Mouse (Mus musculus): ENCODE data around the gene Olfr1133. TPM values are rescaled to one million over a fixed set of nuclear protein-coding genes. Genes with fewer than 3 reads are reported as not detected.
"Not testable (repeated sequence)": the region's sequence is repeated elsewhere in the genome, so short reads cannot be mapped to it uniquely, and the experiment has no call there.

Olfr1133 gene
- not detected in 2 replicates for polyA plus RNA-seq (2014; fragmentation: Nextera tagmentation; extraction: Ambion mirVana)

- no peak for ATAC-seq
- H3K9me3 ChIP-seq (replicated peaks; ENCODE audit: control insufficient read depth, low read length), result no peaks in the 10 kb centered on the region
Observed at GRCm38 (mm10) chr2:87647274-87647673, at the start of gene Olfr1133. Olfr1133 (minus strand) TSS chr2:87647374.

GRCm38 (mm10) chr2:87693847-87694246, 46.7 kb upstream of the Olfr1133 start, which contains the start of gene Olfr1136:
Olfr1136 (minus strand) TSS chr2:87693947.
- Histone ChIP-seq H3K27ac (ENCODE audit: low read depth, low read length) (no peak within 1 kb of the TSS), H3K27me3 (replicated peaks; ENCODE audit: control insufficient read depth, insufficient read depth, low read length) (no peaks in the 10 kb centered on the region), H3K4me3 (ENCODE audit: low read depth, low read length) (no peak within 1 kb of the TSS), H3K4me1 (ENCODE audit: control insufficient read depth, insufficient read depth, low read length) (no peaks in the 10 kb centered on the region), H3K4me2 (ENCODE audit: low read length) (no peak within 1 kb of the TSS), H3K9ac (ENCODE audit: low read length) (no peak within 1 kb of the TSS), H3K36me3 (ENCODE audit: control insufficient read depth, insufficient read depth, low read length) (no peaks in the 10 kb centered on the region), H3K9me3 (replicated peaks; ENCODE audit: control insufficient read depth, low read length) (no peaks in the 10 kb centered on the region)
- ATAC-seq (no peak), DNase-seq (ENCODE audit: low spot score) (no peak)

More at GRCm38 (mm10) chr2:87647274-87647673, at the start of gene Olfr1133:
- Histone ChIP-seq H3K36me3 (ENCODE audit: control insufficient read depth, insufficient read depth, low read length) (no peaks in the 10 kb centered on the region), H3K4me1 (ENCODE audit: control insufficient read depth, insufficient read depth, low read length) (no peaks in the 10 kb centered on the region), H3K4me3 (ENCODE audit: low read depth, low read length) (no peak within 1 kb of the TSS), H3K27me3 (replicated peaks; ENCODE audit: control insufficient read depth, insufficient read depth, low read length) (no peaks in the 10 kb centered on the region), H3K4me2 (ENCODE audit: low read length) (no peak within 1 kb of the TSS), H3K9ac (ENCODE audit: low read length) (no peak within 1 kb of the TSS), H3K27ac (ENCODE audit: low read depth, low read length) (no peak within 1 kb of the TSS)
- no peak for DNase-seq (ENCODE audit: low spot score)

GRCm38 (mm10) chr2:87673564-87673963, 26.4 kb upstream of the Olfr1133 start, which contains the start of gene Olfr1135:
Olfr1135 (minus strand) TSS chr2:87673664.
- no peaks in the 10 kb centered on the region for H3K36me3 ChIP-seq (ENCODE audit: control insufficient read depth, insufficient read depth, low read length)
- H3K9ac ChIP-seq (ENCODE audit: low read length), result no peak within 1 kb of the TSS
- 13% methylated on average over 1 of the region's 1 CpGs for WGBS
- no peaks in the 10 kb centered on the region for H3K9me3 ChIP-seq (replicated peaks; ENCODE audit: control insufficient read depth, low read length)
- no peaks in the 10 kb centered on the region for H3K27me3 ChIP-seq (replicated peaks; ENCODE audit: control insufficient read depth, insufficient read depth, low read length)
- DNase-seq (ENCODE audit: low spot score) (no peak), ATAC-seq (no peak)
- no peaks in the 10 kb centered on the region for H3K4me1 ChIP-seq (ENCODE audit: control insufficient read depth, insufficient read depth, low read length)
- H3K4me3 ChIP-seq (ENCODE audit: low read depth, low read length), result no peak within 1 kb of the TSS
- H3K27ac ChIP-seq (ENCODE audit: low read depth, low read length), result no peak within 1 kb of the TSS
- H3K4me2 ChIP-seq (ENCODE audit: low read length), result no peak within 1 kb of the TSS

GRCm38 (mm10) chr2:87658360-87658759, 11.2 kb upstream of the Olfr1133 start, which contains the start of gene Olfr1134:
Olfr1134 (minus strand) TSS chr2:87658460.
- no peak for DNase-seq (ENCODE audit: low spot score)
- Histone ChIP-seq H3K27me3 (replicated peaks; ENCODE audit: control insufficient read depth, insufficient read depth, low read length) (no peaks in the 10 kb centered on the region), H3K4me3 (ENCODE audit: low read depth, low read length) (no peak within 1 kb of the TSS), H3K9me3 (replicated peaks; ENCODE audit: control insufficient read depth, low read length) (no peaks in the 10 kb centered on the region), H3K9ac (ENCODE audit: low read length) (no peak within 1 kb of the TSS), H3K36me3 (ENCODE audit: control insufficient read depth, insufficient read depth, low read length) (no peaks in the 10 kb centered on the region), H3K4me1 (ENCODE audit: control insufficient read depth, insufficient read depth, low read length) (no peaks in the 10 kb centered on the region), H3K27ac (ENCODE audit: low read depth, low read length) (no peak within 1 kb of the TSS), H3K4me2 (ENCODE audit: low read length) (no peak within 1 kb of the TSS)
- 87% methylated on average over 2 of the region's 2 CpGs for WGBS
- no peak for ATAC-seq

DNA sequence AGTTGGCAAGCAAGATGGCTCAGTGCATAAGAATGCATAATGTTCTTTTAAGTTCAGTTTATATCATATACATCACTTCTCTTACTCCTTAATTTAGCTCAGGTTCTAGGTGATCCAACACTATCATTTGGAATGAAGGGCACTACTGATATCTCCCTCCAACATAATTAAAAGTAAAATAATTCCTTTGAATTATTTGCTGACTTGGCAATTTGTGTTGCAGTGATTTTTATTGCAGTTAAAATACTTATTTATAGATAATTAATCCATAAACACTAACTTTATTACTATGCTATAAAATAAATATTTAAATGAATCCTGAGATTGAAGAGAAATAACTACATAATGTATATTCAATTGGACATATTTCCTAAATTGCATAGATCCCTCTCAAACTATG, 4.7 kb downstream of the Olfr1133 start:
- H3K4me3 ChIP-seq (ENCODE audit: low read depth, low read length), result no peak overlapping the region
- DNase-seq (ENCODE audit: low spot score), result no peak
- no peaks in the 10 kb centered on the region for H3K4me1 ChIP-seq (ENCODE audit: control insufficient read depth, insufficient read depth, low read length)
- H3K27me3 ChIP-seq (replicated peaks; ENCODE audit: control insufficient read depth, insufficient read depth, low read length), result no peaks in the 10 kb centered on the region
- H3K27ac ChIP-seq (ENCODE audit: low read depth, low read length), result no peak overlapping the region
- H3K36me3 ChIP-seq (ENCODE audit: control insufficient read depth, insufficient read depth, low read length), result no peaks in the 10 kb centered on the region
- no peak overlapping the region for H3K4me2 ChIP-seq (ENCODE audit: low read length)
- no peak overlapping the region for H3K9ac ChIP-seq (ENCODE audit: low read length)
- no peak for ATAC-seq
- H3K9me3 ChIP-seq (replicated peaks; ENCODE audit: control insufficient read depth, low read length), result no peaks in the 10 kb centered on the region

- DNase-seq (ENCODE audit: low spot score), result no peak
- ATAC-seq, result no peak
- Histone ChIP-seq H3K9me3 (replicated peaks; ENCODE audit: control insufficient read depth, low read length) (no peaks in the 10 kb centered on the region), H3K4me1 (ENCODE audit: control insufficient read depth, insufficient read depth, low read length) (no peaks in the 10 kb centered on the region), H3K4me3 (ENCODE audit: low read depth, low read length) (no peak within 1 kb of the TSS), H3K4me2 (ENCODE audit: low read length) (no peak within 1 kb of the TSS), H3K27me3 (replicated peaks; ENCODE audit: control insufficient read depth, insufficient read depth, low read length) (no peaks in the 10 kb centered on the region), H3K9ac (ENCODE audit: low read length) (no peak within 1 kb of the TSS), H3K36me3 (ENCODE audit: control insufficient read depth, insufficient read depth, low read length) (no peaks in the 10 kb centered on the region), H3K27ac (ENCODE audit: low read depth, low read length) (no peak within 1 kb of the TSS)
Observed at GRCm38 (mm10) chr2:87637435-87637834, 9.7 kb downstream of the Olfr1133 start, which contains the start of gene Olfr1132. Olfr1132 (minus strand) TSS chr2:87637535.

- H3K9me3 ChIP-seq (replicated peaks; ENCODE audit: control insufficient read depth, low read length), result no peaks in the 10 kb centered on the region
- no peaks in the 10 kb centered on the region for H3K27me3 ChIP-seq (replicated peaks; ENCODE audit: control insufficient read depth, insufficient read depth, low read length)
- H3K36me3 ChIP-seq (ENCODE audit: control insufficient read depth, insufficient read depth, low read length), result no peaks in the 10 kb centered on the region
- no peak within 1 kb of the TSS for H3K4me3 ChIP-seq (ENCODE audit: low read depth, low read length)
- H3K4me1 ChIP-seq (ENCODE audit: control insufficient read depth, insufficient read depth, low read length), result no peaks in the 10 kb centered on the region
- ATAC-seq, result no peak
- no peak within 1 kb of the TSS for H3K9ac ChIP-seq (ENCODE audit: low read length)
- WGBS, result 80% methylated on average over 3 of the region's 3 CpGs
- no peak within 1 kb of the TSS for H3K4me2 ChIP-seq (ENCODE audit: low read length)
- no peak for DNase-seq (ENCODE audit: low spot score)
- H3K27ac ChIP-seq (ENCODE audit: low read depth, low read length), result no peak within 1 kb of the TSS
Observed at GRCm38 (mm10) chr2:87626804-87627203, 20.4 kb downstream of the Olfr1133 start, which contains the start of gene Olfr1131. Olfr1131 (plus strand) TSS chr2:87627104.

GRCm38 (mm10) chr2:87605912-87606311, 41.3 kb downstream of the Olfr1133 start, which contains the start of gene Olfr1130:
Olfr1130 (plus strand) TSS chr2:87606212.
- not testable (repeated sequence) for ATAC-seq; H3K27ac ChIP-seq (ENCODE audit: low read depth, low read length); H3K36me3 ChIP-seq (ENCODE audit: control insufficient read depth, insufficient read depth, low read length); DNase-seq (ENCODE audit: low spot score); H3K4me2 ChIP-seq (ENCODE audit: low read length); H3K4me1 ChIP-seq (ENCODE audit: control insufficient read depth, insufficient read depth, low read length); H3K27me3 ChIP-seq (replicated peaks; ENCODE audit: control insufficient read depth, insufficient read depth, low read length); H3K9me3 ChIP-seq (replicated peaks; ENCODE audit: control insufficient read depth, low read length); H3K9ac ChIP-seq (ENCODE audit: low read length); H3K4me3 ChIP-seq (ENCODE audit: low read depth, low read length)
